Mouse (Mus musculus) erythroblast, embryonic 14.5 days (primary cell): ENCODE measurements around the gene Stk10.

Experiments
- GATA1 ChIP-seq: IDR thresholded peaks from 2 replicates; pipeline ENCODE4 v1.6.1; 2012; ENCODE audit warnings: low read length, inconsistent platforms, mixed read lengths
- TAL1 ChIP-seq: IDR thresholded peaks from 3 replicates; pipeline ENCODE4 v1.6.1; 2012; ENCODE audit warnings: low read length, inconsistent platforms, mixed read lengths

DNA sequence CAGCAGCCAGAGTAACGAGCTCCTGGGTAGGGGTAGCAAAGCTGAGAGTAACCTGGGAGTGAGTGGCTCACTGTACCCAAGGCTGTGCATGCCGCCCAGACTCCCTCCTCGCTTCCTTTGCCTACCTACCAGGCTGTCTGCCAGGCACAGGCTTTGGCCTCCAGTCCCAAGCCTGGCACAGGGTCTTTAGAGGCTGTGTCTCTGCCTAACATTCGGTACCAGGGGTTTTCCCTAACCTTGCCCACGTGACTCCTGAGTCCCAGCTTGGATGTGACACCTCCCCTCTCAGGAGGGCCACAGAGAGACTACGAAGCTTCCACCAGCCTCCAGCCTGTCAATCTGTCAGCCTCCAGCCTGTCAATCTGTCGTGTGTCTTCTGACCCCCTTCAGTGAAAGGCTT is 60.0 kb downstream of the Stk10 start:
- TF ChIP-seq GATA1 (no peak), TAL1 (no peak)
